Comparison of ENCODE assay signal across 8 mouse cellular contexts in the genomic region with DNA sequence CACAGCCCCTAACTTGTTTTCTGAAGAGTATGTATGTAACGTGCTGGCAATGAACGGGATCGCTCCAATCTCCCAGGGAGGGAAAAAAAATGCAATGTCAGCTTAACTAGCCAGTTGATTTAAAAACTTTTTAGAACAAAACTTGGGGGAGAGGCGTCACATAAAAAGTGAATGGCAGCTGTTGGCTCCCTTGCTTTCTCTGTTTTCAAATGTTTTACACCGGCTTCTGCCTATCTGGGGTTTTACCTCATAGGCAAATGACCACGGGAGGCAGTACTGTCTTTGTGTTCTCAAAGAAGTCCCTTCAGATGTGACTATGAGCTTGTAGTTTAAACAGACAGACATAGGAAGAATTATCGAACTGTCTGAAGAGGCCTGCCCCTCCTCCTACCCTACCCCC. TPM values are rescaled to one million over a fixed set of nuclear protein-coding genes. Genes with fewer than 3 reads are reported as not detected.
DNase-seq lines count a peak whose midpoint lies in the region; ATAC-seq lines count a peak whose summit lies in the region.

No protein-coding gene starts in this region.

- peak overlapping the region; percentile 41 for H3K4me3 ChIP-seq in heart, embryonic 15.5 days
- H3K4me3 ChIP-seq in embryonic facial prominence, embryonic 10.5 days = peak overlapping the region; percentile 47
- peak overlapping the region; percentile 31 for H3K4me3 ChIP-seq in hindbrain, embryonic 14.5 days (replicated peaks; ENCODE audit: low read length)
- peak overlapping the region; percentile 34 for H3K4me3 ChIP-seq in midbrain, embryonic 13.5 days (replicated peaks)

- intact Hi-C loops in heart, postnatal 25 days (cut with DNase I) = loop anchor here (10.0 kb wide), 1 partner anchor 233 kb away; no protein-coding TSS in a partner anchor
- intact Hi-C loops in left cerebral cortex, postnatal 10 days (cut with DNase I) = loop anchor here (10.0 kb wide), 1 partner anchor 243 kb away; no protein-coding TSS in a partner anchor

- no peaks in the 10 kb centered on the region for H3K27me3 ChIP-seq in heart, embryonic 15.5 days
- no peaks in the 10 kb centered on the region for H3K27me3 ChIP-seq in embryonic facial prominence, embryonic 10.5 days (replicated peaks; ENCODE audit: low read depth, poor library complexity, severe bottlenecking)
- H3K27me3 ChIP-seq in hindbrain, embryonic 14.5 days (ENCODE audit: control insufficient read depth, insufficient read depth, low read length) = no peaks in the 10 kb centered on the region
- H3K27me3 ChIP-seq in midbrain, embryonic 13.5 days = peaks cover 23% of the 10 kb centered on the region

- no peaks in the 10 kb centered on the region for H3K36me3 ChIP-seq in heart, embryonic 15.5 days
- H3K36me3 ChIP-seq in embryonic facial prominence, embryonic 10.5 days (replicated peaks) = peaks cover 5% of the 10 kb centered on the region
- H3K36me3 ChIP-seq in hindbrain, embryonic 14.5 days (replicated peaks; ENCODE audit: control insufficient read depth, insufficient read depth) = no peaks in the 10 kb centered on the region
- no peaks in the 10 kb centered on the region for H3K36me3 ChIP-seq in midbrain, embryonic 13.5 days

- no peaks in the 10 kb centered on the region for H3K9me3 ChIP-seq in heart, embryonic 15.5 days (replicated peaks)
- H3K9me3 ChIP-seq in embryonic facial prominence, embryonic 10.5 days = no peaks in the 10 kb centered on the region
- H3K9me3 ChIP-seq in hindbrain, embryonic 14.5 days (ENCODE audit: control insufficient read depth, low read length) = no peaks in the 10 kb centered on the region
- H3K9me3 ChIP-seq in midbrain, embryonic 13.5 days = no peaks in the 10 kb centered on the region

- peaks cover 50% of the 10 kb centered on the region for H3K4me1 ChIP-seq in heart, embryonic 15.5 days (replicated peaks)
- peaks cover 76% of the 10 kb centered on the region for H3K4me1 ChIP-seq in embryonic facial prominence, embryonic 10.5 days
- H3K4me1 ChIP-seq in hindbrain, embryonic 14.5 days (replicated peaks; ENCODE audit: control insufficient read depth, insufficient read depth, low read length) = peaks cover 28% of the 10 kb centered on the region
- peaks cover 27% of the 10 kb centered on the region for H3K4me1 ChIP-seq in midbrain, embryonic 13.5 days (replicated peaks)

- ATAC-seq in heart, embryonic 15.5 days (replicated peaks; ENCODE audit: insufficient number of reproducible peaks, insufficient read depth, low FRiP score, low read depth) = no peak
- no peak for ATAC-seq in hindbrain, embryonic 14.5 days (ENCODE audit: low FRiP score)
- no peak for ATAC-seq in midbrain, embryonic 13.5 days

- H3K9ac ChIP-seq in heart, embryonic 15.5 days = peak overlapping the region; percentile 25; the same call in 1 of the 2 replicates
- peak overlapping the region; percentile 61 for H3K9ac ChIP-seq in hindbrain, embryonic 14.5 days
- H3K9ac ChIP-seq in midbrain, embryonic 13.5 days (replicated peaks) = peak overlapping the region; percentile 43

- DNase-seq in heart, postnatal 25 days (ENCODE audit: low spot score) = no peak
- no peak for DNase-seq in embryonic facial prominence, embryonic 10.5 days (ENCODE audit: low spot score)
- DNase-seq in hindbrain, embryonic 14.5 days (ENCODE audit: low spot score) = no peak
- DNase-seq in right cerebral cortex, postnatal 4 days = no peak
- DNase-seq in left cerebral cortex, postnatal 10 days (ENCODE audit: extremely low spot score in 1 of 2, low spot score in 2 of 2) = no peak
- no peak for DNase-seq in urinary bladder, postnatal 10 days (ENCODE audit: low spot score)

- H3K27ac ChIP-seq in heart, embryonic 15.5 days = peak overlapping the region; percentile 63
- H3K27ac ChIP-seq in embryonic facial prominence, embryonic 10.5 days (replicated peaks) = peak overlapping the region; percentile 67
- H3K27ac ChIP-seq in hindbrain, embryonic 14.5 days = 0 out of 2 replicates have a peak overlapping the region, but pooled peaks have one; percentile 17
- no peak overlapping the region for H3K27ac ChIP-seq in midbrain, embryonic 13.5 days

- H3K4me2 ChIP-seq in heart, embryonic 15.5 days = peak overlapping the region; percentile 90
- H3K4me2 ChIP-seq in hindbrain, embryonic 14.5 days (replicated peaks) = peak overlapping the region; percentile 66
- peak overlapping the region; percentile 58 for H3K4me2 ChIP-seq in midbrain, embryonic 13.5 days (replicated peaks)

- 30% methylated on average over 7 of the region's 7 CpGs for WGBS in heart, embryonic 15.5 days
- 36% methylated on average over 7 of the region's 7 CpGs for WGBS in embryonic facial prominence, embryonic 10.5 days
- 36% methylated on average over 7 of the region's 7 CpGs for WGBS in hindbrain, embryonic 14.5 days
- 40% methylated on average over 7 of the region's 7 CpGs for WGBS in midbrain, embryonic 13.5 days

RNA-seq across cellular contexts. Expression of a gene that starts 4.3 kb away (rescaled TPM):
- 28.2 and 31.0 TPM in 2 replicates for polyA plus RNA-seq in heart, embryonic 15.5 days (2015; fragmentation: Nextera tagmentation; extraction: Ambion mirVana)
- 10 to 100 TPM; 16.8 to 18.9 TPM for total RNA-seq in heart, postnatal 25 days (2021)
- 17.2 and 20.4 TPM in 2 replicates for polyA plus RNA-seq in embryonic facial prominence, embryonic 10.5 days (2016; fragmentation: Nextera tagmentation; extraction: Ambion mirVana)
- polyA plus RNA-seq in hindbrain, embryonic 14.5 days (2014; fragmentation: Nextera tagmentation; extraction: Ambion mirVana) = 27.2 and 28.8 TPM in 2 replicates
- polyA plus RNA-seq in midbrain, embryonic 13.5 days (2015; fragmentation: Nextera tagmentation; extraction: Ambion mirVana) = 6.4 and 8.0 TPM in 2 replicates
- 10 to 100 TPM; 63.1 to 67.0 TPM for total RNA-seq in left cerebral cortex, postnatal 10 days (2021)
